Mouse (Mus musculus): ENCODE measurements around the gene Gm9958.

Gm9958 gene

DNA sequence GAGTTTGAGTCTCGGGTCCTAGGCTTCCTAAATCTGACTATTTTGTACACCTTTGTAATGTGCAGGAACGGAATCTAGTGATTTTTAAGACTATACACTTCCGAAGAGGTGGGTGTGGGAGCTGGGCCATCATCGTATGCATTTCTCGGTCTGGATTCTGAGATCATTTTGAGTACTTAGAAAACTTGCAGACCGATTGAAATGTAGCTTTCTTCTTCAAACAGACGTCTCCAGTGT, at the start of gene Gm9958:
Gene Gm9958 (plus strand): TSS at position 138 of the 237 bp plus-strand sequence.
- DNase-seq (ENCODE audit: extremely low read depth, low read depth) = no peak

DNA sequence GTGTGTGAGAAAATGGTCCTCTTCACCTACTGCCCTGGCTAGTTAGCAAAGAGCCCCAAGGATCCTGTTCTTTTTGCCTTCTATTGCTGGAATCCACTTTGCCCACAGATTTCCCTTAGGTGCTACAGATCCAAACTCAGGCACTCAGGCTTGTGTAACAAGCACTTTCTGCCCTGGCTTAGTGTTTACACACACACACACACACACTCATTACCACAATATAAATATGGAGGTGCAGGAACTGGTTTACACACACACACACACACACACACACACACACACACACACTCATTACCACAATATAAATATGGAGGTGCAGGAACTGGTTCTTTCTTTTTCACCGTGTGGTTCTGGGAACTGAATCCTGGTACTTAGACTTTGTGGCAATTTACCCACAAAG, 35.9 kb upstream of the Gm9958 start:
- DNase-seq (ENCODE audit: extremely low read depth, low read depth) = no peak

DNA sequence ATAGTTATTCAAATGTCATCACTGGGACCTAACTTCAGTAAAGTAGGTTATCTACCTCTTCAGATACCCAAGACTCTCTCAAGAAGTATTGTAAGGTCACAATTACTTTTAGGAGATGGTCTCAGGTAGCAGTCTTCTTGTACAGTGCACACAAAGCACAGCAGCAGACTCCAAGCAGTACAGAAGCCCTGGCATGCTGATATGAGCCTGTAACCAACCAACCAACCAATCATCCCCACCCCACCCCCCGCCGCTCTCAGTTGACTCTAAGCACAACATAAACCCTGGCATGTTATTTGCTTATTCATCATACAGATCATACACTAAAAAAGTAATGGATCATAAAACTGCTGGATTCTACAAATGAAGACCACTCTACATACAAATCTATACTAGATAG, 34.5 kb upstream of the Gm9958 start:
- no peak for DNase-seq (ENCODE audit: extremely low read depth, low read depth)

DNA sequence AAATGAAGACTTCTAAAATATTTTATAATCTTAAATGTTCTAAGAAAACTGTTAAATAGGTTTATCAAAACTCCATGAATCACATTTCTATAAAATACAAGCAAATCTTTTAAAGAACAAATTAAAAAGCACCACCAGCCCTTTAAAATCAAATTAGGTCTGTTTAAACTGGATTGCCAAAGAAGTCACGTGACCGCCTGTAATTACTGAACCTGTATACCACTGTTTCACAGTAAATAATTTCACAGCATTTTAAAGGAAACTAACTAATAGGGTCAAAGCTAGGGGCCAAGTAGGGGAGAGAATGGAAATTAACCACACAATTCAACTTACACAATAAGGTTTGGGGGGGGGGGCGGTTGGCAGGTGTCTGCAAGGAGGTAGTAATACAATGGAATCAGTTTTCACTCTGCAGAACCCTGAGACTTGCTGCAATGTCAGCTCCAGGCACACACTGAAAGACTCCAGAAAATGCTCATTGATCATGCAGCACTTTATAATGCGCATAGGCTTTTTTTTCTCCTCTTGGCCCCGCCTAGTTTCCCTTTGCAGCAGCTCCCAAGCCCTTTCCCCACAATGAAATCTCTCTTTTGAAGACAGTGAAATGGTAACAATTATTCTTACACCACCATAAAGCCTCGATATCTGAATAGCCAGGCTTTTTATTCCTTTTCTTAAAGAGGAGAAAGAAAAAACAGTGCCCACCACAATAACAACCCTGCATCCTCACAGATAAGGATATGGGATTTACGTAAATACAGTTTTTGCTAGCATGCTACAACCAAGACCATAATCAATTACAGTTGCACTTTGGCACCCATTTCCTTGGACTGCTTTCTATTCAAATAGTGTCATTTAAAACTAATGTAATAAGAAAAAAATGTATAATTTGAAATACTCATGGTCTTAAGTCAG, 28.6 kb upstream of the Gm9958 start:
- peak; percentile 38 for DNase-seq (ENCODE audit: extremely low read depth, low read depth)

DNA sequence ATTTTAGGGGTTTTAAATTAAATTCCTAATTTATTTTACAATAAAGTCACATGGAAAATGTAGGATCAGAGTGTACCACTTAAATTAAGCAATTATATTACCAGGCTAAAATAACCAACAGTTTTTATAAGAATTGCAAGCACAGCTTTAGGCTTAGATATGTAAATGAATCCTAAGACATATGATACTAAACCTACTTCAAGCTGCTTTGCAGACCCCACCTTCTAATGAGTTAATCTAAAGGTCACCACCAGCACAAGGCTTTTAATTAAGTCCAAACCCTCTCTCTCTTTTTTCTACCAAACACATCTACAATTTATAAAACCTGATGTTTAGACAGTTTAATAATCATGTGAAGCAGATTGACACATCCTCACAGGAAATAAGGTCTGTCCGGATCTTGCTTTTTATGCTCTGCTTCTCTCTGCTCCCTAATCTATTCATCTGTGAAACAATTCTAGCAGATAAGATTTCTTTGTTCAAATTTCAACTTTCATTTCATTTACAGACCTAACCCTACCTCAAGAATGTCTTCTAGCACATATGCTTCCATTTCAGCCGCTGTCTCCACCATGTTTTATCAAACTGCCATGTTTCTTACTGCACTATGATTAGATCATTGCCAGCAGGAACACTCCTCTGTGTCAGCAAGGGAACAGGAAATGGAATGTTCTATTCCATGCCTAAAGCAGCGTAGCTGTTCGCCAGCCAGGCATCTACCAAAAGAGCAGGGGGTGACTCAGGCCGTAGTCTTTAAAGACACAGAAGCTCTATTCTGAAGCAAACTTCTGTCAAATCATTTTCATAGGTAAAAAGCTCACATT, 27.7 kb upstream of the Gm9958 start:
- DNase-seq (ENCODE audit: extremely low read depth, low read depth) = peak; percentile 60

DNA sequence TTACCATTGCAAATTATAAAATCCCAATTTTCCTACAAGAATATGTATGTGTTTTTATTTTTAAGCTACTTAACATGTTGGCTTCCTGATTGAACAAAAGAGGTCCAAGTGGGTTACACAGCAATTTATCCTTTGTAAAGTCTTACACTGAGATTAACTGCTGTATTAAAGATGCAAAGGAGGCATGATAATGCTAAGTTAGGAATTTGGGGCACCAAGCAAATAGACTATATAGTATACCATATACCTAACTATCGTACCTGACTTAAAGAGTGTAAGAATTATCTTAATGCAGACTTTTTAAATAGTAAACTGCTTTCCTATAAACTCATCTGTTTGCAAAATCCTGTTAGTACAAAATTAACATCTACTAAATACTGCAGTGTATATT, 27.1 kb upstream of the Gm9958 start:
- no peak for DNase-seq (ENCODE audit: extremely low read depth, low read depth)

DNA sequence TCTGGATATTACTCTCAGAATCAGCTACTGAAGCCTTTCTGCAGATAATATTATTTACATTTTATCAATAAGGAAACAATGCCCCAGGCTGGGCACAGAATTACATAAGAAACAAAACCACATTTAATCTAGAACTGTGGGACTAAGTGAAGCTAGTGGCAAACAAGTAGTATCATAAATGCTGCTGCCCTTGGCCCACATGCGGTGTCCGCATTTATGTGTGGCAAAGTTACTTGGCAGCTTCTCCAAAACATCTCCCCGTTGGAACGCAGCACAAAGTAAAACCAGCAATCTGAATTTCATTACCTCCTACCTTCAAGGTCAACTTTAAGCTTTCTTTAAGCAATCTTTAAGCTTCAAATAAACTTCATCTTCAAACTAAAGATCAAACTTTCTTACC, 26.2 kb upstream of the Gm9958 start:
- no peak for DNase-seq (ENCODE audit: extremely low read depth, low read depth)

DNA sequence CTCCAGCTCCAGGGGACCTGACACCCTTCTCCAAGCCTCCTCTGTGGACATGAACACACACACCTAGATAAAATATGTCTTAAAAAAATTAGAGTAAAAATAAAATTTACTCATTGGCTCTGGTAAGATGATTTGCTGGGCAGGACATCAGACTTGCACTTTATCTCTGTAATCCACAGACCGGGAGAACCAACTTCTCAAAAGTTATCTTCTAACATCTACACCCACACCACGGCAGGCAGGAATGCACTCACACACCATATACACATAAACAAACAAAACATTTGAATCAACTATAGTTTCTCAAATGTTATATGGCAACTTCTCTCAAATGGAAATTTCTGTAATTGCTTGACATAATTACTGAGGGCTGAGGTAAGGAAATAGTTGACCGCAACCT, 20.1 kb upstream of the Gm9958 start:
- no peak for DNase-seq (ENCODE audit: extremely low read depth, low read depth)

DNA sequence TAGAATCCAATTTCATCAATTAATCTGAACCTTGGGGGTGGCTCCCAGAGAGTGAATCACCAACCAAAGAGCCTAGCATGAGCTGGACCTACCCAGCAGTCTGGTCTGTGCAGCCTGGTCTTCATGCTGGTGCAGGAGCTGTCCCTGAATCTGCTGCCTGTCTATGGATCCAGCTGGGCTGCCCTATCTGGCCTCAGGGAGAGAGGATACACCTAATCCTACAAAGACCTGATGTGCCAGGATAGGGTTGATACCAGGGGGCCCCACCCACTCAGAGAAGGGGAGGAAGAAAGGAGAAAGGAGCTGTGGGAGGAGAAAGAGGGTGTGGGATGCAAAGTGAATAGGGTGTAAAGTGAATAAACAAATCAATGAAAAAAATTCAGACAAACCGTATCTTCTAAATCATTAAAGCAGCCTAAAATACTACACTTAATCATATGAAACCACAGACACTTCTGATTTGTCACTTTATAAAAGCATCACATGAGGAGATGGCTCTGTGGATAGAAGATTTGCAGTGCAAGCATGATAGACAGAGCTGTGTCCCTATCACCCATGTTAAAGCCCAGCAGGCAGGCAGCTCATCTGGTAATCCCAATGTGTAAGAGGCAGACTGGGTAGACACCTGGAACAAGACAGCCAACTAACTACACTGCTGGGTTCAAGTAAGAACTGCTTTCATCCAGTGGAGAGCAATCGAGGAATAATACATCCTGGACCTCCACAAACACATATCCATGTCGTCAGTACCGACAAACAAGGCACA, 13.3 kb upstream of the Gm9958 start:
- DNase-seq (ENCODE audit: extremely low read depth, low read depth) = no peak

DNA sequence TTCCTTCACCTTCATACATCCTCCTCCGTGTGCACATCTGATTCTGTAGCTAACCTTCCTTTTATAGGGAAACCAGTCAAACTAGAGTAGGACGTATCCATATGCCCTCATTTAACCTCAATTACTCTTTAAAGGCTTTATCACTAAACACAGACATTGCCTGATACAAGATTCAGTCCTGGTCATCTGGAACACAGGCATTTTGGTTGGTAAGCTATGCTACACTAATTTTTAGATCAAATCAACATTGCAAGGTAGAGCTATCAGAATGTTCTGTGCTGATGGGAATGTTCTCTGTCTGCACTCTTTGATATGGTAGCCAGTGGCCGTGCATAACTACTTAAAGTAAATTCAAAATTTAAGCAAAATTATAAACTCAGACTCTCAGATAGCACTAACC, 11.2 kb upstream of the Gm9958 start:
- DNase-seq (ENCODE audit: extremely low read depth, low read depth) = no peak

DNA sequence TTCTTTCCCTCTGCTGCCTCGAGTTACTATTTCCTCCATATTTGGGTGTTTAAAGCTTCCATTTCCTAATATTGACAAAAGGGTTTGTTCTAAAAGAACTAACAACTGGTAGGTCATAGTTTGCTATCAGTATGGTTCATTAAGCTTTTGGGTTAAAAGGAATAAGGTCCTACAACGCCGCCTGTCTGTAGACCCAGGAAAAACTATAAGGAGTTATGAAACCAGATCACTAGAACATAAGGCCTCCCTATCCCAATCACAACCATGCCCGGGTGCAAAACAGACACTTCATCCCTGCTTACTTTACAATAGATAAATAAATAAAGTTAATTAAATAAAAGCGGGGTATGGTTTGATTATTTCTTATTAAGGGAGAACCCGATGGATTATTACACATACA, 2.5 kb upstream of the Gm9958 start:
- DNase-seq (ENCODE audit: extremely low read depth, low read depth) = peak; percentile 74

DNA sequence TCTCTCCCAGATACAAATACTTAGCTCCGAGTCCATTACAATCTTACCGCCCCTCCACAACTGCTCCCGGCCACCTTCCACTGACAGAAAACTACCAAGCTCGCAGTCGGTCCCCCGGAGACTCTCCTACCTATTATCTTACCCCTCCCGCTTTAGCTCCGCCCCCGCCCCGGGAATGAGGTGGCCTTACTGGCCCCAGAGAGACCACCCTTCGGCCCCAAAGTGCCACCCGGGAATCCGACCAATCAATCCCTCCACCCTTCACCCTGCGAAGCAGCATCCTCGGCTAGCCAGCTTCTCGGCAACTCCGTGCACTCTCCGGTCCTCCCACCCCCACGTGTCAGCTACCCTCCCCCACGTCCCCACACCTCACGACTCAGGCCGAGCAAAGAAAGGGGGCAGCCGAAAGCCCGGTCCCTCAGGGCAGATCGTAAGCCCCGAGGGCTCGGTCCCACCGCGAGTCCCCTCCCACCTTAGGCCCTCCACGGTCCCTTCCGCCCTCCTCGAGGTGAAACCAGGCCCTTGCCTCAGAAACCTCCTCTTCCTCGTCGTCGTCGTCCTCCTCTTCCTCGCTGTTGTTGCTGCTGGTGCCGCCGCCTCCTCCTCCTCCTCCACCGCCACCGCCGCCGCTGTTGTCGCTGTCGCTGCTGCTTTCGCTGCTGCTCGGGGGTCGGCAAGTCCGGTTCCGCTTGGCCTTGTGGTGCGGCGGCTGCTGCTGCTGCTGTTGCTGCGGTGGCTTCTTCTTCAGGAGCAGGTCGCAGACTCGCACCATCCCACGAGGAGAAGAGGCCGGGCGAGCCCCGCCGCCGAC, 1.7 kb upstream of the Gm9958 start:
- DNase-seq (ENCODE audit: extremely low read depth, low read depth) = peak; percentile 29

DNA sequence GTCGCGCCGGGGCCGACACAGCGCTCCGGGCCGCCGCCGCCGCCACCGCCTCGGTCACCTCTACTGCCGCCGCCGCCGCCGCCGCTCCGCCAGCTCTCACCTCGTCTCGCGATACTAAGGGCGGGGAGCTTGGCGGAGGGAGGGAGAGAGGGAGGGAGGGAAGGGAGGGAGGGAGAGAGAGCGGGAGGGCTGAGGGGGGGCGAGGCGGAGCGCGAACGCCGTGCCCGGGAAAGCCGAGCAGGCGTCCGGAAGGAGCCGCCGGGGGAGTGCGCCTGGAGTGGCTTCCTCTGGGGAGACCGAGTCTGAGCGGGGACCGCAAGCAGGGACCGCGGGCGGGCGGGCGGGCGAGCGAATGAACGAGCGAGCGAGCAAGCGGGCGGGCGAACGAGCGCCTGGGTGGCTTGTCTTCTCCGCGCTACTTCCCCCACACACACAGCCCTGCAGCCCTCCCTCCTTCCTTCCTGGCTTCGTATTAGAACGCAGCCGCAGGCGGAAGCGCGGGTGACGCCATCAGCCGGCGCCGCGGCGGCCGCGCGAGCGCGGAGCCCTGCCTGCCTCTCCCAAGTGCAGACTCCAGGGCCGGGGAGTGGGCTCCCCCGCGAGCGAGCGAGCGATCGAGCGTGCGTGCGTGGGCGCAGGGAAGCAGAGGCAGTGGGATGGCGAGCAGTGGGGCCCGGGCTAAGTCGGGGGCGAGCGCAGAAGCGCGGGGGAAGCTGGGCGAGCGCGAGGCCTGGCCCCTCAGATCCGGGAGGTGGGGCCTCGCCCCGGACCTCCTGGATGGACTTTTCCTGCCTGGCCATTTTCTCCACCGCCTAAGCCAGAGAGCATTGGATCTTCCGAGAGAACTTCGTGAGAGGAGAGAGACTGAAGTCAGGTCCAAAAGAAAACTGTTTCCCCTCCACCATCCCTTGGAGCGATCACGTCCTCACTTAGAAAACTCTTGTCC, 610 bp upstream of the Gm9958 start, which contains the start of gene Ankrd17:
Gene Ankrd17 (minus strand): TSS at position 457 of the 946 bp plus-strand sequence.
- peak; percentile 71 for DNase-seq (ENCODE audit: extremely low read depth, low read depth)

DNA sequence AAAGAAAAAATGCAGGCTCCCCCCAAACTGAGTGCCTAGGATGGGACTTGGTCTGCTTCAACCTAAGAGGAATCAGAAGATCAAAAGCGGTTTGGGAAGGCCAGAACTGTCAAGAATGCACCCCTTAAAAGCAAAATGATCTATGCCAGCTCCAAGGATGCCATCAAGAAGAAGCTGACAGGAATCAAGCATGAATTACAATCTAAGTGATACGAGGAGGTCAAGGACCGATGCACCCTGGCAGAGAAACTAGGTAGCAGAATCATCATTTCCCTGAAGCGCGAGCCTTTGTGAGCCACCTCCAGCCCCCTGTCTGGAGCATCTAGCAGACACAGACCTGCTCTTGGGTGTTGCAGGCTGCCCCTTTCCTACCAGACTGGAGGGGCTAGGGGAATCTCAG, 3.4 kb downstream of the Gm9958 start:
- DNase-seq (ENCODE audit: extremely low read depth, low read depth) = no peak

DNA sequence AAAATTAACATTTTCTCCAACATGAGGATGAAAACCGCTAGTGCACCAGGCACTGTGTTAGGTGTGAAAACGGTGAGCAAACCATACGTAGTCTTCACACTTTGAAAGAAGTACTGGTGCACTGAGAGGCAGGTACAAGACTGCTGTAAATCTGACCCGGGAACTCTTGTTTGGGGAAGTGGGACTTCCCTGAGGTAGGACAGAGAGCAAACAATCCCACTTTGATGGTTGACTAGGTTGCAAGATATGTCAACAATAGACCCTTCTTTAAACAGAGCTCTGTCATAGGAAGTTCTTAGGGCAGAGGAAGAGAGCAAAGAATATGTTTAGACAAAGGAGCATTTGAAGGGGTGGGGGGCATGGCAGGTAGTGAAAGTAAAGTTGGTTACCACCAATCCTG, 6.7 kb downstream of the Gm9958 start:
- DNase-seq (ENCODE audit: extremely low read depth, low read depth) = no peak

DNA sequence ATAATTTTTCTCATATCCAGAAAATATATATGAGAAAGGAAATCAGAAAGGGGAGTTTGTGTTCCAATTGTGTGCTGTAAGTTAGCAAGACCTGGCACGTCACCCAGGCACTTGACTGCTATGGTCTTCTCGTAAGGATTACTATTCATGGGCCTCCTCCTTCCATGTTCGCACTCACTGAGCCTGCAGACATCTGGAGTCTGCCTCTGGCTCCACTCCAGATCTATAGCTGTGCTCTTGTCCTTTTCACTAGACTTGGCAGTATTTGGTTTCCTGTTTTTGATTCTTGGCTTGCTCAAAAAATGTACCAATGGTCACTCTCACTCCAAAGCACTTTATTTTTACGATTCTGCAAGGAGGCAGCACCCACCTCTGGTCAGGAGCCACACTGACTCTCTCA, 14.5 kb downstream of the Gm9958 start:
- DNase-seq (ENCODE audit: extremely low read depth, low read depth) = no peak

DNA sequence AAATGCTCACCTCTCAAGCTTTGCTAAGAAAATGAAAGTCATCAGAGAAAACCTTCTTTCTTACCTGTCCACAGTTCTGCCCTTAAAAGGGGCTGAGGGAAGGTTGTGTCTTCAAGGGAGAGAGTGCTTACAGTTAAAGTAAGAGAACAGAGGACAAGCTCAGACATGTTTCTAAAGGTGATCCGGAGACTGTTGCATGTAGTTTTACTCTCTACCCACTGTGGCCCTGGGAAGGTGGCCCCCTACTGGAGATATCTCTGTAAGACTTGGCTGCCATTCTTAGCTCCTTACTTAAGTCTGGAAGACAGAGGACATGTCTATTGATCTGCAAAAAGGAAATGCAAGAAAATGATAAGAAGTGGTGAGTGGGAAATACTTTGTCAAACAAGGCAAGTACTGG, 16.1 kb downstream of the Gm9958 start:
- peak; percentile 26 for DNase-seq (ENCODE audit: extremely low read depth, low read depth)

DNA sequence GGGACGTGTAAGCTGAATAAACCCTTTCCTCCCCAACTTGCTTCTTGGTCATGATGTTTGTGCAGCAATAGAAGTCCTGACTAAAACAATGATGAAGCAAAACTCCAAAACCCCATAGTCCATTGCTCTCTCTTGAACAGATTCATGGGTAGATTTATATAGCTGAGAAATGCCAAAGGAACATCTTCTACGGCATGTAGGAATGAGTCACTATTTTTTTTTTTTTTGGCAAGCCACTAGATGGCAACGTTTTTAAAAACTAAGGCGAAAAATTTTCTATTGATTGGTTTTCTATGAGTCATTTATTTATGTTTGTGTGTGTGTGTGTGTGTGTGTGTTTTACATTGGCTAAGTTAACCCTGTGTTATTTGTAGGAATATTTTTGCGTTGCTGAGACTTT, 26.8 kb downstream of the Gm9958 start:
- no peak for DNase-seq (ENCODE audit: extremely low read depth, low read depth)

DNA sequence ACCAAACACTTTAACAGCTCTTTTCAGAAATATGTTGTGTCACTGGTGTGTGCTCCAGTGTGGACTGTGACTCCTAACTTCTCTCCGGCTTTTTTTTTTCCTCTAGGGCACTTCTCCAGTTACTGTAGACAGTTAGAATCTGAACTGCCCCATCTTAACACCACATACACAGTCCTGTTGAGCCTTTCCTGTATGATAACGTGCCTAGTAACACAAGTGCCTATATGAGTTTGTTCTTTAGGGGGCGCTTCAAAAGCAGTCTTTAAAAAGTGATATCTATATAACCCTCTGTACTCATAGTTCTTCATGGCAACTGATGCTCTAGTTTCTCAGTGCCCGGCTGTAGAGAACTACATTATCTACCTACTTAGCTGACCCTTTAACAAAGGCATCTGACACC, 27.3 kb downstream of the Gm9958 start:
- DNase-seq (ENCODE audit: extremely low read depth, low read depth) = peak; percentile 30

DNA sequence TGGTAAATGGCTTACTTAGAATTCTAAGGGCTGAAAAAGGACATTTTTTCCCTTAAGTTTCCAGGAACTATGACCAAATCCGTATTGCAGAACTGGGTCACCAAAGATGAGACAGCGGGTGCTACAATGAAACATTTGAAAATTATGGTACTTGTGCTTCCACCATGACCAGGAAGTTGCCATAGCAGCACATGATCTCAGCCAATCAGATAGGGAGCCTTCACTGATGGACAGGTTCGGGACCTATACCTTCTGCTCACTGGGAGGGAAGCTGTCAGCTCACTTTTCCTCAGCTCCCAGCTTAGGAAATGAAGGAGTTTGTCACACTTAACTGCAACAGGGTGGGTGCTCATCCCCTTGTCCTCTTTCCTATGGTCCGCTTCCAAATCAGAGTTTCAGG, 29.8 kb downstream of the Gm9958 start:
- no peak for DNase-seq (ENCODE audit: extremely low read depth, low read depth)

All from MEL-GATA-1-ER (cell line).